Mouse (Mus musculus): Measurements from ENCODE around the gene 2310033P09Rik. TPM values are rescaled to one million over a fixed set of nuclear protein-coding genes. Genes with fewer than 3 reads are reported as not detected.

Gene 2310033P09Rik
- polyA plus RNA-seq (2015; fragmentation: Illumina TruSeq; extraction: RNeasy Lipid Tissue Mini Kit (QIAGEN cat#74804); ENCODE audit: insufficient read depth, low read depth, low replicate concordance) = 4.9 TPM

GRCm38 (mm10) chr11:59208153-59208831 is at the start of gene 2310033P09Rik:
2310033P09Rik (plus strand) TSS chr11:59208321.

GRCm38 (mm10) chr11:59163255-59164236 is 44.6 kb upstream of the 2310033P09Rik start, which contains the start of gene Iba57:
Iba57 (minus strand) TSS chr11:59163739.

GRCm38 (mm10) chr11:59182864-59183331 is 25.2 kb upstream of the 2310033P09Rik start, which contains the start of gene Gjc2:
Gjc2 (minus strand) TSS chr11:59183213.

GRCm38 (mm10) chr11:59192059-59192386 is 16.1 kb upstream of the 2310033P09Rik start, which contains the start of gene Guk1:
Guk1 (minus strand) TSS chr11:59192212.

GRCm38 (mm10) chr11:59202081-59202995 is 5.8 kb upstream of the 2310033P09Rik start, which contains the start of gene Mrpl55:
Mrpl55 (plus strand) TSS chr11:59202486.

GRCm38 (mm10) chr11:59228122-59228953 is 20.2 kb downstream of the 2310033P09Rik start, which contains the start of gene Arf1:
Arf1 (minus strand) TSS chr11:59228270.

Other genes starting within 250 kb of the 2310033P09Rik start
- 11.7 TPM for gene Trim11, start 230.2 kb upstream of the 2310033P09Rik start, polyA plus RNA-seq (2015; fragmentation: Illumina TruSeq; extraction: RNeasy Lipid Tissue Mini Kit (QIAGEN cat#74804); ENCODE audit: insufficient read depth, low read depth, low replicate concordance)
- gene Obscn, start 71.9 kb upstream of the 2310033P09Rik start, polyA plus RNA-seq (2015; fragmentation: Illumina TruSeq; extraction: RNeasy Lipid Tissue Mini Kit (QIAGEN cat#74804); ENCODE audit: insufficient read depth, low read depth, low replicate concordance) = 0.20 TPM
- 0.92 TPM for gene Iba57, start 44.6 kb upstream of the 2310033P09Rik start, polyA plus RNA-seq (2015; fragmentation: Illumina TruSeq; extraction: RNeasy Lipid Tissue Mini Kit (QIAGEN cat#74804); ENCODE audit: insufficient read depth, low read depth, low replicate concordance)
- 0.63 TPM for gene Gjc2, start 25.1 kb upstream of the 2310033P09Rik start, polyA plus RNA-seq (2015; fragmentation: Illumina TruSeq; extraction: RNeasy Lipid Tissue Mini Kit (QIAGEN cat#74804); ENCODE audit: insufficient read depth, low read depth, low replicate concordance)
- gene Guk1, start 16.1 kb upstream of the 2310033P09Rik start, polyA plus RNA-seq (2015; fragmentation: Illumina TruSeq; extraction: RNeasy Lipid Tissue Mini Kit (QIAGEN cat#74804); ENCODE audit: insufficient read depth, low read depth, low replicate concordance) = 44.7 TPM
- 12.7 TPM for gene Mrpl55, start 5.8 kb upstream of the 2310033P09Rik start, polyA plus RNA-seq (2015; fragmentation: Illumina TruSeq; extraction: RNeasy Lipid Tissue Mini Kit (QIAGEN cat#74804); ENCODE audit: insufficient read depth, low read depth, low replicate concordance)
- 83.4 TPM for gene Arf1, start 19.9 kb downstream of the 2310033P09Rik start, polyA plus RNA-seq (2015; fragmentation: Illumina TruSeq; extraction: RNeasy Lipid Tissue Mini Kit (QIAGEN cat#74804); ENCODE audit: insufficient read depth, low read depth, low replicate concordance)
- gene Wnt3a, start 82.4 kb downstream of the 2310033P09Rik start, polyA plus RNA-seq (2015; fragmentation: Illumina TruSeq; extraction: RNeasy Lipid Tissue Mini Kit (QIAGEN cat#74804); ENCODE audit: insufficient read depth, low read depth, low replicate concordance) = not detected
- 1.6 TPM for gene Wnt9a, start 98.6 kb downstream of the 2310033P09Rik start, polyA plus RNA-seq (2015; fragmentation: Illumina TruSeq; extraction: RNeasy Lipid Tissue Mini Kit (QIAGEN cat#74804); ENCODE audit: insufficient read depth, low read depth, low replicate concordance)
- not detected for gene Prss38, start 167.3 kb downstream of the 2310033P09Rik start, polyA plus RNA-seq (2015; fragmentation: Illumina TruSeq; extraction: RNeasy Lipid Tissue Mini Kit (QIAGEN cat#74804); ENCODE audit: insufficient read depth, low read depth, low replicate concordance)
- 2.0 TPM for gene Jmjd4, start 241.7 kb downstream of the 2310033P09Rik start, polyA plus RNA-seq (2015; fragmentation: Illumina TruSeq; extraction: RNeasy Lipid Tissue Mini Kit (QIAGEN cat#74804); ENCODE audit: insufficient read depth, low read depth, low replicate concordance)
- 9.4 TPM for gene Snap47, start 242.9 kb downstream of the 2310033P09Rik start, polyA plus RNA-seq (2015; fragmentation: Illumina TruSeq; extraction: RNeasy Lipid Tissue Mini Kit (QIAGEN cat#74804); ENCODE audit: insufficient read depth, low read depth, low replicate concordance)

Measured in pancreas, adult 10 weeks (tissue).